Comparison of ENCODE assay signal across 8 mouse cellular contexts in the genomic region with DNA sequence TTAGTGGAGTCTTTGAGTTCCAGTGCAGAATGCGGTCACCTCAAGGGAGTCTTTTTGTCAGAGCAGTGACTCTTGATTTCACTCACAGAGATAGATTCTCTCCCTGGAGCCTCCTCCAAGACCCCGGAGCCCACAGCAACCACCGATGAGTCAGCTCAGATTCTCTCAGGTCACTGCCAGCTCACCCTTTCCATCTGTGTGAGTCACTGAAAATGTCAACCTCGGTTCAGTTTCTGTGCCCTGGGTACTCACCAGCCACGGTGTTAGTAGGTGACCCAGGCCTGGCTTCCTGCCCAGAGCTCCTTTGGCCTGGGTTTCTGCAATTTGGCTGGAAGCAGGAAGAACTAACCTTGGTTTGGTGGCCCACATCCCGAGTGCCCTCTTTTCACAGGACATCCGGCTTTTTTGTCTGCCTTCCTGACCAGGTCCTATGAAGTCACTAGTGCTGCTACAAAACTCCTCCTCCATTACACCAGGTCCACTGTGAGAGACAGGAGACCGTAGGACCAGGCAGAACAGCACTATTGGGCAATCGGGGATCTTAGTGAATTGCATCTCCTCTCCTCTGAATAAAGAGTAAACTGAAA.
DNase-seq lines count a peak whose midpoint lies in the region; ATAC-seq and TF ChIP-seq lines count a peak whose summit lies in the region.

No protein-coding gene starts in this region.

- no peak overlapping the region for H3K4me3 ChIP-seq in heart, embryonic 12.5 days
- no peak overlapping the region for H3K4me3 ChIP-seq in lung, adult 2 months (replicated peaks; ENCODE audit: extremely low read depth, low read depth, low read length)
- H3K4me3 ChIP-seq in hindbrain, embryonic 11.5 days (ENCODE audit: low read depth, low read length), result no peak overlapping the region

- no peak overlapping the region for H3K27ac ChIP-seq in heart, embryonic 12.5 days (ENCODE audit: poor library complexity, severe bottlenecking)
- no peak overlapping the region for H3K27ac ChIP-seq in hindbrain, embryonic 11.5 days (ENCODE audit: low read depth, low read length)

- no peaks in the 10 kb centered on the region for H3K36me3 ChIP-seq in heart, embryonic 12.5 days
- no peaks in the 10 kb centered on the region for H3K36me3 ChIP-seq in hindbrain, embryonic 11.5 days (ENCODE audit: control insufficient read depth, insufficient read depth, low read length)

- no peak for TF ChIP-seq POLR2A in lung, adult 2 months (IDR thresholded peaks at IDR 0.05; ENCODE audit: borderline replicate concordance, extremely low read depth, low read depth, low read length)

- H3K9ac ChIP-seq in heart, embryonic 12.5 days, result no peak overlapping the region
- no peak overlapping the region for H3K9ac ChIP-seq in hindbrain, embryonic 11.5 days (ENCODE audit: low read depth, low read length)

- no peak overlapping the region for H3K4me2 ChIP-seq in heart, embryonic 12.5 days
- no peak overlapping the region for H3K4me2 ChIP-seq in hindbrain, embryonic 11.5 days (replicated peaks; ENCODE audit: low read depth, low read length)

- no peak for TF ChIP-seq CTCF in lung, adult 2 months (IDR thresholded peaks at IDR 0.05; ENCODE audit: insufficient read depth, low read length)

- ATAC-seq in heart, embryonic 12.5 days (ENCODE audit: insufficient number of reproducible peaks, low FRiP score), result no peak
- no peak for ATAC-seq in frontal cortex, adult (ENCODE audit: low TSS enrichment)
- no peak for ATAC-seq in hindbrain, embryonic 11.5 days (ENCODE audit: low FRiP score)

- peaks cover 18% of the 10 kb centered on the region for H3K4me1 ChIP-seq in heart, embryonic 12.5 days (replicated peaks)
- peaks cover 16% of the 10 kb centered on the region for H3K4me1 ChIP-seq in lung, adult 2 months (ENCODE audit: control insufficient read depth, insufficient read depth, low read length)
- no peaks in the 10 kb centered on the region for H3K4me1 ChIP-seq in hindbrain, embryonic 11.5 days (replicated peaks; ENCODE audit: control insufficient read depth, insufficient read depth, low read length)

- H3K27me3 ChIP-seq in heart, embryonic 12.5 days (replicated peaks), result no peaks in the 10 kb centered on the region
- H3K27me3 ChIP-seq in hindbrain, embryonic 11.5 days (ENCODE audit: control insufficient read depth, insufficient read depth, low read length), result no peaks in the 10 kb centered on the region

- 62% methylated on average over 9 of the region's 9 CpGs for WGBS in heart, embryonic 12.5 days
- WGBS in lung, adult 2 months, result 29% methylated on average over 9 of the region's 9 CpGs
- WGBS in hindbrain, embryonic 11.5 days, result 92% methylated on average over 9 of the region's 9 CpGs

- DNase-seq in heart, adult 11 months, result peak; percentile 94
- DNase-seq in c-Kit-positive CD71-negative TER-119-negative erythroid progenitor cells, embryonic 14.5 days (ENCODE audit: low read depth), result peak; percentile 43
- peak; percentile 63 for DNase-seq in heart, postnatal 4 days
- peak; percentile 36 for DNase-seq in lung, adult 2 months
- DNase-seq in frontal cortex, postnatal 14 days (ENCODE audit: low spot score in 2 of 2), result no peak
- DNase-seq in hindbrain, embryonic 11.5 days (ENCODE audit: low spot score), result no peak

- no peaks in the 10 kb centered on the region for H3K9me3 ChIP-seq in heart, embryonic 12.5 days (replicated peaks)
- H3K9me3 ChIP-seq in hindbrain, embryonic 11.5 days (ENCODE audit: control insufficient read depth, low read length), result no peaks in the 10 kb centered on the region

Comparison
In these comparisons a context has a peak if more than half of its experiments do, and no peak if none do; other contexts are left out.
1. DNase-seq: peak in heart, adult 11 months (single experiment), c-Kit-positive CD71-negative TER-119-negative erythroid progenitor cells, embryonic 14.5 days (single experiment), heart, postnatal 4 days (single experiment) and lung, adult 2 months (single experiment); none in frontal cortex, postnatal 14 days (0 of 2) and hindbrain, embryonic 11.5 days (single experiment).